Comparison of ENCODE assay signal across 9 mouse cellular contexts in the genomic region with DNA sequence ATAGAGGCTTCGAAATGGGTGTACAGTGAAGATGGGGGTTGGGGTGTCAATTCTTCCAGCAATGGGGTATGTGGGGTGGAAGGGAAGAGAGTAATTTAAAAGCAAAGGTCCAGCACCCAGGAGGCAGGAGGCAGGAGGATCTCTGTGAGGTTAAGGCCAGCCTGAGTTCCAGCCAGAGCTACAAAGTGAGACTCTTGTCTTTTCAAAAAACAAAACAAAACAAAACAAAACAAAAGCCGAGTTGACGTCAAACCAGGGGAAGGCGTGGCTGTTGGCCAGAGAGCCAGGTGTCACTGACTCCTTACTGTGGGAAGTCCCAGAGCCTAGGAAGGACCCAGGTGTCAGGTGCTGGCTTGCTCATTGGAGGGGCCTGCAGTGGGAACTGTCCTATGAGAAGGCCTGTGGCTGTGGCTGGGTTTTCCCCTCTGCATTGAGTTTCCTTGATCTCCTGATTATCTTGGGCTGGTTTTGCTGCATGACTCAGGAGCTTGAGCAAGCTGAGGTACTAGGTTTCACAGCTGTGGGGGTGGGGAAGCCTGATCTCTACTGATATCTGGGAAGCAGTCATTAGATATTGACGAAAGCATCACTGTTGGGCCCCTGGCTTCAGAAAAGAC. TPM values are rescaled to one million over a fixed set of nuclear protein-coding genes. Genes with fewer than 3 reads are reported as not detected.
DNase-seq lines count a peak whose midpoint lies in the region; TF ChIP-seq lines count a peak whose summit lies in the region.
"Had no signal": no experiment of that assay in that cellular context is flagged by ENCODE, and none has a peak within 500 bp of the region (broad histone marks: within the 10 kb centered on the region; RNA-seq: fewer than 3 reads in every experiment).

No protein-coding gene starts in this region.

- TF ChIP-seq CTCF in lung, adult 2 months (IDR thresholded peaks at IDR 0.05; ENCODE audit: insufficient read depth, low read length): no peak

- no peak overlapping the region for H3K4me3 ChIP-seq in lung, adult 2 months (replicated peaks; ENCODE audit: extremely low read depth, low read depth, low read length)
- H3K4me3 ChIP-seq: embryonic facial prominence, embryonic 12.5 days had no signal

- TF ChIP-seq POLR2A in lung, adult 2 months (IDR thresholded peaks at IDR 0.05; ENCODE audit: borderline replicate concordance, extremely low read depth, low read depth, low read length): no peak

- 60% methylated on average over 5 of the region's 5 CpGs for WGBS in lung, adult 2 months

- peaks cover 13% of the 10 kb centered on the region; the same call in 1 of the 2 replicates for H3K4me1 ChIP-seq in lung, adult 2 months (ENCODE audit: control insufficient read depth, insufficient read depth, low read length)

- peak; percentile 13 to 28 for DNase-seq in kidney, postnatal 4 days
- no peak for DNase-seq in kidney, postnatal 14 days
- DNase-seq in c-Kit-positive CD71-negative TER-119-negative erythroid progenitor cells, embryonic 14.5 days (ENCODE audit: low read depth): peak; percentile 67
- peak; percentile 33 for DNase-seq in lung, adult 2 months
- DNase-seq in thymus, postnatal 10 days (ENCODE audit: low spot score in 2 of 2): peak; percentile 40 to 63
- no peak for DNase-seq in frontal cortex, adult 2 months (ENCODE audit: extremely low spot score in 1 of 2, low spot score in 1 of 2)
- no peak for DNase-seq in layer of hippocampus, adult 18-20 months (ENCODE audit: low spot score in 2 of 2)
- no peak for DNase-seq in kidney, adult 8-10 months

RNA-seq across cellular contexts. Expression of a gene that starts 17.2 kb away (rescaled TPM):
- polyA plus RNA-seq in lung, adult 2 months (2012; rRNA removed): 40.3 and 50.2 TPM in 2 replicates
- 77.1 and 82.1 TPM in 2 replicates for polyA plus RNA-seq in frontal cortex, adult 2 months (2012; rRNA removed)
- 100 to 1,000 TPM; 142 to 143 TPM for total RNA-seq in layer of hippocampus, adult 18-20 months (2021)

RNA-seq across cellular contexts. Expression of a gene that starts 51.7 kb away (rescaled TPM):
- polyA plus RNA-seq in lung, adult 2 months (2012; rRNA removed): 34.8 and 44.5 TPM in 2 replicates
- 52.0 and 53.0 TPM in 2 replicates for polyA plus RNA-seq in frontal cortex, adult 2 months (2012; rRNA removed)
- total RNA-seq in layer of hippocampus, adult 18-20 months (2021): 10 to 100 TPM; 82.7 to 88.7 TPM

Comparison
In these comparisons a context has a peak if more than half of its experiments do, and no peak if none do; other contexts are left out.
1. DNase-seq: peak in kidney, postnatal 4 days (2 of 2), c-Kit-positive CD71-negative TER-119-negative erythroid progenitor cells, embryonic 14.5 days (single experiment), lung, adult 2 months (single experiment) and thymus, postnatal 10 days (2 of 2); none in kidney, postnatal 14 days (single experiment), frontal cortex, adult 2 months (0 of 2), layer of hippocampus, adult 18-20 months (0 of 2) and kidney, adult 8-10 months (0 of 2).